Mouse (Mus musculus) liver, embryonic 14.5 days (tissue): ENCODE results near the gene Osbpl10.

Experiments used
- CTCF ChIP-seq: IDR thresholded peaks from 2 replicates; pipeline ENCODE4 v1.5.1; 2016; ENCODE audit warnings: antibody characterized with exemption, low read depth, control low read depth
- EP300 ChIP-seq: IDR thresholded peaks from 2 replicates; pipeline ENCODE4 v1.6.1; 2016; ENCODE audit warnings: antibody characterized with exemption, low read depth

- TF ChIP-seq EP300 = no peak
- TF ChIP-seq CTCF = no peak
Observed at GRCm38 (mm10) chr9:115210535-115210934, 232.2 kb downstream of the Osbpl10 start.
